Mouse (Mus musculus): ENCODE measurements around the gene Atg9b. TPM values are rescaled to one million over a fixed set of nuclear protein-coding genes. Genes with fewer than 3 reads are reported as not detected.
A peak's percentile ranks its signal among the peaks of the same experiment; 100 is the strongest.

Atg9b gene
- polyA plus RNA-seq, 1 experiment: 10.6 TPM

- no peak within 1 kb of the TSS for H3K9ac ChIP-seq (ENCODE audit: low read depth, poor library complexity, severe bottlenecking)
Observed at GRCm38 (mm10) chr5:24413042-24413693, 21.2 kb upstream of the Atg9b start, which contains the start of gene Asic3. TSS of gene Asic3 (plus strand) at chr5:24413392.

GRCm38 (mm10) chr5:24412063-24412462 is 20.1 kb upstream of the Atg9b start:
- H3K36me3 ChIP-seq (ENCODE audit: control insufficient read depth, insufficient read depth, low read length, poor library complexity, severe bottlenecking): no peaks in the 10 kb centered on the region
- H3K9me3 ChIP-seq (replicated peaks; ENCODE audit: control insufficient read depth, insufficient read depth, low read length, poor library complexity, severe bottlenecking): no peaks in the 10 kb centered on the region
- no peak overlapping the region for H3K4me3 ChIP-seq (ENCODE audit: low read depth, low read length)
- peaks cover 3% of the 10 kb centered on the region for H3K4me1 ChIP-seq (ENCODE audit: control insufficient read depth, insufficient read depth, low read length)
- H3K9ac ChIP-seq (ENCODE audit: low read depth, poor library complexity, severe bottlenecking): no peak overlapping the region
- no peak for TF ChIP-seq CTCF (IDR thresholded peaks at IDR 0.05; ENCODE audit: low read depth, low read length)
- no peak for TF ChIP-seq POLR2A (IDR thresholded peaks at IDR 0.05; ENCODE audit: insufficient read depth, low read length)
- TF ChIP-seq EP300 (IDR thresholded peaks at IDR 0.05; ENCODE audit: insufficient read depth, low read depth, low read length): no peak
- H3K27ac ChIP-seq (ENCODE audit: insufficient read depth, low read length): no peak overlapping the region
- H3K27me3 ChIP-seq (ENCODE audit: control insufficient read depth, insufficient read depth, low read length, poor library complexity, severe bottlenecking): no peaks in the 10 kb centered on the region

More at GRCm38 (mm10) chr5:24413042-24413693, 21.2 kb upstream of the Atg9b start, which contains the start of gene Asic3:
- Histone ChIP-seq H3K27me3 (ENCODE audit: control insufficient read depth, insufficient read depth, low read length, poor library complexity, severe bottlenecking) (no peaks in the 10 kb centered on the region), H3K36me3 (ENCODE audit: control insufficient read depth, insufficient read depth, low read length, poor library complexity, severe bottlenecking) (no peaks in the 10 kb centered on the region), H3K4me3 (ENCODE audit: low read depth, low read length) (peak within 1 kb of the TSS; percentile 38), H3K9me3 (replicated peaks; ENCODE audit: control insufficient read depth, insufficient read depth, low read length, poor library complexity, severe bottlenecking) (no peaks in the 10 kb centered on the region), H3K27ac (ENCODE audit: insufficient read depth, low read length) (no peak within 1 kb of the TSS), H3K4me1 (ENCODE audit: control insufficient read depth, insufficient read depth, low read length) (peaks cover 3% of the 10 kb centered on the region)
- TF ChIP-seq CTCF (IDR thresholded peaks at IDR 0.05; ENCODE audit: low read depth, low read length) (no peak), EP300 (IDR thresholded peaks at IDR 0.05; ENCODE audit: insufficient read depth, low read depth, low read length) (no peak), POLR2A (IDR thresholded peaks at IDR 0.05; ENCODE audit: insufficient read depth, low read length) (no peak)

- no peaks in the 10 kb centered on the region for H3K4me1 ChIP-seq (ENCODE audit: control insufficient read depth, insufficient read depth, low read length)
- no peak for TF ChIP-seq EP300 (IDR thresholded peaks at IDR 0.05; ENCODE audit: insufficient read depth, low read depth, low read length)
- H3K27me3 ChIP-seq (ENCODE audit: control insufficient read depth, insufficient read depth, low read length, poor library complexity, severe bottlenecking): no peaks in the 10 kb centered on the region
- no peaks in the 10 kb centered on the region for H3K9me3 ChIP-seq (replicated peaks; ENCODE audit: control insufficient read depth, insufficient read depth, low read length, poor library complexity, severe bottlenecking)
- H3K27ac ChIP-seq (ENCODE audit: insufficient read depth, low read length): no peak overlapping the region
- H3K4me3 ChIP-seq (ENCODE audit: low read depth, low read length): no peak overlapping the region
- no peaks in the 10 kb centered on the region for H3K36me3 ChIP-seq (ENCODE audit: control insufficient read depth, insufficient read depth, low read length, poor library complexity, severe bottlenecking)
- no peak overlapping the region for H3K9ac ChIP-seq (ENCODE audit: low read depth, poor library complexity, severe bottlenecking)
Observed at GRCm38 (mm10) chr5:24409466-24409865, 17.5 kb upstream of the Atg9b start.

- TF ChIP-seq CTCF (IDR thresholded peaks at IDR 0.05; ENCODE audit: low read depth, low read length) (no peak), EP300 (IDR thresholded peaks at IDR 0.05; ENCODE audit: insufficient read depth, low read depth, low read length) (no peak), POLR2A (IDR thresholded peaks at IDR 0.05; ENCODE audit: insufficient read depth, low read length) (no peak)
- no peak overlapping the region for H3K27ac ChIP-seq (ENCODE audit: insufficient read depth, low read length)
- no peak overlapping the region for H3K9ac ChIP-seq (ENCODE audit: low read depth, poor library complexity, severe bottlenecking)
- no peak overlapping the region for H3K4me3 ChIP-seq (ENCODE audit: low read depth, low read length)
- H3K9me3 ChIP-seq (replicated peaks; ENCODE audit: control insufficient read depth, insufficient read depth, low read length, poor library complexity, severe bottlenecking): no peaks in the 10 kb centered on the region
- no peaks in the 10 kb centered on the region for H3K4me1 ChIP-seq (ENCODE audit: control insufficient read depth, insufficient read depth, low read length)
- H3K27me3 ChIP-seq (ENCODE audit: control insufficient read depth, insufficient read depth, low read length, poor library complexity, severe bottlenecking): no peaks in the 10 kb centered on the region
- no peaks in the 10 kb centered on the region for H3K36me3 ChIP-seq (ENCODE audit: control insufficient read depth, insufficient read depth, low read length, poor library complexity, severe bottlenecking)
Observed at GRCm38 (mm10) chr5:24408651-24409050, 16.7 kb upstream of the Atg9b start.

- Histone ChIP-seq H3K27ac (ENCODE audit: insufficient read depth, low read length) (no peak overlapping the region), H3K4me1 (ENCODE audit: control insufficient read depth, insufficient read depth, low read length) (no peaks in the 10 kb centered on the region), H3K36me3 (ENCODE audit: control insufficient read depth, insufficient read depth, low read length, poor library complexity, severe bottlenecking) (no peaks in the 10 kb centered on the region), H3K9me3 (replicated peaks; ENCODE audit: control insufficient read depth, insufficient read depth, low read length, poor library complexity, severe bottlenecking) (no peaks in the 10 kb centered on the region), H3K9ac (ENCODE audit: low read depth, poor library complexity, severe bottlenecking) (no peak overlapping the region), H3K4me3 (ENCODE audit: low read depth, low read length) (no peak overlapping the region), H3K27me3 (ENCODE audit: control insufficient read depth, insufficient read depth, low read length, poor library complexity, severe bottlenecking) (no peaks in the 10 kb centered on the region)
- TF ChIP-seq CTCF (IDR thresholded peaks at IDR 0.05; ENCODE audit: low read depth, low read length) (no peak), POLR2A (IDR thresholded peaks at IDR 0.05; ENCODE audit: insufficient read depth, low read length) (no peak), EP300 (IDR thresholded peaks at IDR 0.05; ENCODE audit: insufficient read depth, low read depth, low read length) (no peak)
Observed at GRCm38 (mm10) chr5:24405389-24405876, 13.5 kb upstream of the Atg9b start.

GRCm38 (mm10) chr5:24404594-24405360 is 12.8 kb upstream of the Atg9b start:
- Histone ChIP-seq H3K27ac (ENCODE audit: insufficient read depth, low read length) (no peak overlapping the region), H3K9ac (ENCODE audit: low read depth, poor library complexity, severe bottlenecking) (no peak overlapping the region), H3K4me3 (ENCODE audit: low read depth, low read length) (no peak overlapping the region), H3K4me1 (ENCODE audit: control insufficient read depth, insufficient read depth, low read length) (no peaks in the 10 kb centered on the region), H3K9me3 (replicated peaks; ENCODE audit: control insufficient read depth, insufficient read depth, low read length, poor library complexity, severe bottlenecking) (no peaks in the 10 kb centered on the region), H3K36me3 (ENCODE audit: control insufficient read depth, insufficient read depth, low read length, poor library complexity, severe bottlenecking) (no peaks in the 10 kb centered on the region), H3K27me3 (ENCODE audit: control insufficient read depth, insufficient read depth, low read length, poor library complexity, severe bottlenecking) (no peaks in the 10 kb centered on the region)
- no peak for TF ChIP-seq EP300 (IDR thresholded peaks at IDR 0.05; ENCODE audit: insufficient read depth, low read depth, low read length)
- no peak for TF ChIP-seq CTCF (IDR thresholded peaks at IDR 0.05; ENCODE audit: low read depth, low read length)
- TF ChIP-seq POLR2A (IDR thresholded peaks at IDR 0.05; ENCODE audit: insufficient read depth, low read length): no peak
